Mouse (Mus musculus) granulocyte monocyte progenitor cell, adult 5-6 weeks (primary cell): Measurements from ENCODE around the gene Phf21b. TPM values are rescaled to one million over a fixed set of nuclear protein-coding genes. Genes with fewer than 3 reads are reported as not detected.
"Not testable (repeated sequence)": the region's sequence is repeated elsewhere in the genome, so short reads cannot be mapped to it uniquely, and the experiment has no call there.

Experiments used
- ATAC-seq: replicated peaks from 2 replicates; pipeline ENCODE4 v1.8.0; 2016; ENCODE audit warnings: mild to moderate bottlenecking, moderate TSS enrichment, inconsistent platforms; ENCODE audit not compliant: poor library complexity, severe bottlenecking
- total RNA-seq, 2 experiments: library from RNA; stranded (forward) in 1 of 2; stranded (reverse) in 1 of 2; fragments of 200-712, 200-1000 nt in 1 of 2; fragments of >200 nt in 1 of 2; fragmentation: Nextera tagmentation in 1 of 2; gene quantifications; 2 replicates each; pipeline ENCODE4 v1.2.3; 2014 to 2017

The Phf21b gene
- total RNA-seq (2014; fragmentation: Nextera tagmentation) (0.06 and 2.5 TPM in 2 replicates), total RNA-seq (2017) (not detected in 2 replicates)

GRCm38 (mm10) chr15:84856006-84856995 is at the start of gene Phf21b:
Gene Phf21b (minus strand): TSS chr15:84856049.
- peak; percentile 54 for ATAC-seq

GRCm38 (mm10) chr15:84903843-84904385 is 48.1 kb upstream of the Phf21b start:
- no peak for ATAC-seq

- no peak for ATAC-seq
Measured at GRCm38 (mm10) chr15:84898077-84898476, 42.2 kb upstream of the Phf21b start.

- no peak for ATAC-seq
Measured at GRCm38 (mm10) chr15:84896664-84897063, 40.8 kb upstream of the Phf21b start.

- ATAC-seq: not testable (repeated sequence)
Measured at GRCm38 (mm10) chr15:84896216-84896615, 40.4 kb upstream of the Phf21b start.

GRCm38 (mm10) chr15:84891658-84892057 is 35.8 kb upstream of the Phf21b start:
- ATAC-seq: peak; percentile 69; the same call in 1 of the 2 replicates

- no peak for ATAC-seq
Measured at GRCm38 (mm10) chr15:84891246-84891645, 35.4 kb upstream of the Phf21b start.

- no peak for ATAC-seq
Measured at GRCm38 (mm10) chr15:84888066-84888465, 32.2 kb upstream of the Phf21b start.

GRCm38 (mm10) chr15:84877029-84877815 is 21.4 kb upstream of the Phf21b start:
- ATAC-seq: no peak

- no peak for ATAC-seq
Measured at GRCm38 (mm10) chr15:84873867-84874266, 18.0 kb upstream of the Phf21b start.

- ATAC-seq: no peak
Measured at GRCm38 (mm10) chr15:84873079-84873478, 17.2 kb upstream of the Phf21b start.

- no peak for ATAC-seq
Measured at GRCm38 (mm10) chr15:84871802-84872201, 16.0 kb upstream of the Phf21b start.

- ATAC-seq: no peak
Measured at GRCm38 (mm10) chr15:84861911-84862310, 6.1 kb upstream of the Phf21b start.

- ATAC-seq: no peak
Measured at GRCm38 (mm10) chr15:84857623-84858022, 1.8 kb upstream of the Phf21b start.

GRCm38 (mm10) chr15:84854921-84855901 is 638 bp downstream of the Phf21b start:
- peak; percentile 4; the same call in 1 of the 2 replicates for ATAC-seq

- ATAC-seq: no peak
Measured at GRCm38 (mm10) chr15:84854171-84854811, 1.6 kb downstream of the Phf21b start.

GRCm38 (mm10) chr15:84853261-84854137 is 2.4 kb downstream of the Phf21b start:
- 0 out of 2 replicates have a peak, but pooled peaks have one; percentile 36 for ATAC-seq
